Mouse (Mus musculus) stomach, postnatal 0 days (tissue): ENCODE measurements around the gene Tgoln1.

Experiments used
- CTCF ChIP-seq: IDR thresholded peaks from 2 replicates; pipeline ENCODE4 v1.5.1; 2016; ENCODE audit warnings: antibody characterized with exemption, low read depth, mild to moderate bottlenecking, moderate library complexity
- EP300 ChIP-seq: optimal IDR thresholded peaks from 2 replicates; pipeline ENCODE3; 2016; ENCODE audit warnings: antibody characterized with exemption

GRCm38 (mm10) chr6:72598791-72599557, 17.8 kb downstream of the Tgoln1 start:
- TF ChIP-seq CTCF = no peak
- TF ChIP-seq EP300 = no peak
